Mouse (Mus musculus): ENCODE measurements around the gene Slc35b4.
A peak's percentile ranks its signal among the peaks of the same experiment; 100 is the strongest.

Slc35b4 gene

DNA sequence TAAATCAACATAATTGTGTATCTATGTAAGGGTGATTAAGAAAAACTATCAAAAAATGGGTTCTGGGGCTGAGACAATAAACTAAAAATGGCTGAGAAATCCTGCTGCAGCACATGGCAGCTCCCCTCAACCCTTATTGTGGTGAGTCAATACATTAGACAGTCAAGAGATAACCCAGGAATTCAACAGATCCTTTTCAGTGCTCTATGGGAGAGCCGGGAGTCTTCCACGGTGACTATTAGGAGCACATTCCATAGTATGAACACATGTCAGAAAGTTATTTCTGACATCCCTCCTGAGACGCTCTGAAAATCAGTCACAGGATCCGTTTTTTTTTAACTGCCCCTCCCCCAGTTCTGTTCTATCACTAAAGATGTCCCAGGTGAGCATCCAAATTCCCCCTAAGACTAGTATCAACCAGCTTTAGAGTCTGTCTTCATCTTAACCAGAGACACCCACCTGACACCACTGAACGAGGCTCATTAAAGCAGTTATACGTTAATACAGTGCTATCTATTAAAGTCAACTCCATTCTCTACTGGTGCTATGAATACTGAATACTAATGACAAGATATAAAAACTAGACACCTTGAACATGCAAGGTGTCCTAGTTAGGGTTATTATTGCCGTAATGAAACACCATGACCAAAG lies 5.9 kb downstream of the Slc35b4 start:
- DNase-seq (ENCODE audit: low spot score in 2 of 2): no peak

DNA sequence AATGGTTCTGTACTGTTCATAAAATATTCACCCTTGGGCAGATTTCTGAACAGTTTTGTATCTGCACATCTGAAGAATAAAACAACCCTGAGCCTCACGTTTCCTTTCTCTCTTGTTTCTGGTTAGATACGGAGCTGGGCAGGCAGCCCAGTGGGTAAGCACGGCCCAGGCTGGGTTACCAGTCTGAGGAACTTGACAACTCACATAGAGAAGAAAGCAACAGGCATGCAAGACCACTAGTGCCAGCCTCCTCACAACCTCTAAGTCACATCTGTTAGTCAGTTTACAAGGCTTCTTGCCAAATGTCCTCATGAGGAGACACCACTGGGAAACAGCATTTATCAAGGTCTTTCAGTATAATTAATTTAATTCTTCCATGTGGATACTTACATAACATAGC lies 8.1 kb downstream of the Slc35b4 start:
- no peak for DNase-seq (ENCODE audit: low spot score in 2 of 2)

DNA sequence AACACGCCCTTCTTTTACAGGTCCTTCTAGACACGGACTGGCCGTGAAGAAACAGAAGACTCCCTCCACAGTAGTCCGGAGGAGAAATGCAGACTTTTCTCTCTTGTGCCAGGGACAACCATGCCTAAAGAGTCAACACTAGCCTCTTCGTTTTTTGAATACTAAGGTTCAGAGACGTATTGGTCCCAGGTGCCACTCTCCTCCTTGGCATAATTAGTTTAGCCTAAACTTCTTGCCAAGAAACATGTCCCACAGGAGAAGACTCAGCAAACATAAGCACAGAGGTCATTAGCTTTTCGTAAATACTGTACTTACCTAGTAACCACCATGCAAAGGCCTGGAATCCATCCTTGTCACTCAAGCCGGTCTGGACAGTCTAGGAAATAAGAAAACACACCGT lies 13.9 kb downstream of the Slc35b4 start:
- no peak for DNase-seq (ENCODE audit: low spot score in 2 of 2)

DNA sequence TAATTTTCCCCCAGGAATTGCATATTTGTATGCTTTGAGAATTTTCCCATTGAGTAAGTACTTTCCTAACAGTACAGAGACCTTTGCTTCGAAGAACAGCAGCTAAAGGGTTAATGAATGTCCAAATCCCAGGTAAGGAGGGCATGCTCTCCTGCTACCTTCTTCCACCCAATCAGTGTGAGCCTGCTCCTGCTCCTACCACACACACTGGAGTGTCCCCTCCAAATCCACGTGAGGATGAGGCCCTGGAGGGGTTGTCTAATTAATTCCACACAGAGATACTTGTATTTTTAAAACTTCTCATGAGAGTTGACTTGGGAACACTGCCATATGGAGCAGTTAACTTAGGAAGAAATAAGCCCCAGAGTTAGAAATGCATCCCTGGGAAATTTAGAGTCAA lies 14.3 kb downstream of the Slc35b4 start:
- no peak for DNase-seq (ENCODE audit: low spot score in 2 of 2)

DNA sequence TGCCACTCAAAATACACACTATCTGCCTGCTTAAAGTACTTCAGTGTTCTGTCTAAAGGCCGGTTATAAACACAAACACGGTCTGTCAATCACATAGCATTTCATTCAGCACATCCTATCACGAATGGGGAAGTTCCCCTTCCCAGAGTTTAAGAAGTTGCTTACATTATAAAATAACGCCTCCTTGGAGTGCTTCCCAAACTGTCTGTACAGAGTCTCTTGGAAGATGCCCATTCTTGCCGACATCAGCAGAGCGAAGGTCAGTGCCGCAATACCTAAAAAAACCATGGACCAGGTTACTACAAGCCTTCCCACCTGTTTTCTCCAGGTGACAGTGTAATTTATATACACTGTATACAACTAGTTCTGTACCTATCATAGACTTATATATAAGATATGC lies 15.4 kb downstream of the Slc35b4 start:
- DNase-seq (ENCODE audit: low spot score in 2 of 2): no peak

DNA sequence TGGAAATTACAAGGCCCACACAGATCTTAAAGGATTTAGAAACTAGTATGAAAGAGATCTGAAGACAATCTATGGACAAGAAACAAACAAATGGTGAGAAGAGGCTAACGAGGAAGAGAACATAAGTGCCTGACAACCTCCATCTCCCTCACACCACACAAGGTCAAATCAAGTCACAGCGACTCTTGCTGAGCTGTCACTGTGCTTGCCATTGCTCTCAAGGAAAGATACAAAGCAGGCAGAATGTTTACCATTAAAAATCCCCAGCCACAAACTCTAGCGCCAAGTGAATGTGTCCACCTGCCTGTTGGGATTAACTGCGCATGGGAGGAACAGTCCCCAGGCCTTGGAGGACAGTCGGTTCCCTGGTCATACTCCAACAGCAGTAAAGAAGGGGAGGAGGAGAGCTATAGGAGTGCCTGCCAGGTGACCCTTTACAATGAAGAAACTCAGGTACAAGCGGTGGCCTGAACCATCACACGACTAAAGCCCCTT lies 16.0 kb downstream of the Slc35b4 start:
- DNase-seq (ENCODE audit: low spot score in 2 of 2): no peak

DNA sequence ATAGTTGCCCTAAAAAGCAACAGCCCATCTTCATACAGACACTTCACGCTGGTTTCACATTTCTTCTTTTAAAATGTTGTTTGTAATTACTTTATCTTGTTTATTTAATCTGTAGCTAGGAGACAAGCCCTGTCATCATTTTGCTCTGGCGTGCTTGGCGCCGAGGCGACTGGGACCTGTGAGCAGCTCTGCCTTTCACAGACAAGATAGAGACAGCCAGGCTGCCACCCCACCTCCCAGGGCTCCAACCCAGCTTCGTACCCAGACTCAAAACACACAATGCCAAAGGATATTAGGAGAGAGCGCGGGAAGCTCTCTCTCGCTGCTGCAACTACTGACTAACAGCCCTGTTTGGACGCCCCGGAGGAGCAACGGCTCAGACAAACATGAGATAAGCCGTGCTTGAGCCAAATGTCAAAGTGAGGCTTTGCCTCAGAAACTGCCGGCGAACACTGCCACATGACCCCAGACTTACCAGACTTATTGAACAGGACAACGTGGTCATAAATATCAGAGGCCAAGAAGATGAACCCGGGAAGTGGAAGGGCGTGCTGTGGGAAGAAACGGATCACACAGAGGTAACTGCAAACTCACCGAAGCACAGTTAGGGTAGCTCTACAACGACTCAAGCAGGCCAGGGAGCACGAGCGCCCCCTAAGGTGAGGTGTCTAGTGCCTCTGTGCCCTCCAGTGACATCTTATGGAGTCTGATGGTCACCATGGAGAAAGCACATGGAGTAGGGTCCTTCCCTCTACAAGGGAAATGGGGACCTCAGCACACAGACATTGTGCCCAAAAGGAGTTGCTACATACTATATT lies 16.7 kb downstream of the Slc35b4 start:
- DNase-seq (ENCODE audit: low spot score in 2 of 2): no peak

DNA sequence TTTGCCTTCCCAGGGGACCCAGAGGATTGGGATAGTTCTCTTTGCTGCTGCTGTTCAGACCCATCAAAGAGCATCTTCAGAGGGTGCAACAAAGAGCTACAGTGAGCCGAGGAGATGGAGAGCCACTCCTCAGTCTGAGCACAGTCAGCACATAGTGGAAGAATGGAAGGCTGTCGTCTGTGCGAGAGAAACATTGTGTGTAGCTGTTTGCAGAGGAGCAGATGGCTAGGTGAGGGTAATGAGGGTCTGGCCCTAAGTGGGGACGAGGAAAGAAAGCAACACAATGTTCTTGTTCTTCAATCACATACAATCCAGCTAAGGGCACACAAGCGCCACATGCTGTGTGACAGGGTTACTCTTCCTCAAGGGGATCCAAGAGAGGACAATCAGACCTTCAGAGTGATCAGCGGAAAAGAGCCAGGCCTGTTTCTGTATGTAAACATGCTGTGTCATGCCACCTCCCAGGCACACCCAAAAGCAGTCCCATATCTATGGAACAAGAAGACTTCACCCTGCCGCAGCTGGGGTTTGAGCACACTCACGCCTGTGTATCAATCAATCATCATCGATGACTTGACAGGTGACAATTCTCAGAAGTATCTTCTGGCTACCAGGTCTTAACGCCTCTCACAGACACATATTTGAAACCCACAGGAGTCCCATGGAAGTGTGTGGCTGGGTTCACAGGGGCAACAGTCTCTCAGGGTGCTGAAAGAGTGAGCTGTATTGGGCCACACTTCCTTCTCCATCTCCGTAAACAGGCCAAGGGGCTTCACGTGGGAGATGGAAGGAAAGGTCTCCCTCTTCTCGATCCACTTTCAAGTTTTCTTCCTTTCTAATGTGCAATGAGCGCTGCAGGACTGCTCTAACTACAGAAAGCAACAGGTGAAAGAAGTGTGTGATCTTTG lies 19.8 kb downstream of the Slc35b4 start:
- DNase-seq (ENCODE audit: low spot score in 2 of 2): no peak

DNA sequence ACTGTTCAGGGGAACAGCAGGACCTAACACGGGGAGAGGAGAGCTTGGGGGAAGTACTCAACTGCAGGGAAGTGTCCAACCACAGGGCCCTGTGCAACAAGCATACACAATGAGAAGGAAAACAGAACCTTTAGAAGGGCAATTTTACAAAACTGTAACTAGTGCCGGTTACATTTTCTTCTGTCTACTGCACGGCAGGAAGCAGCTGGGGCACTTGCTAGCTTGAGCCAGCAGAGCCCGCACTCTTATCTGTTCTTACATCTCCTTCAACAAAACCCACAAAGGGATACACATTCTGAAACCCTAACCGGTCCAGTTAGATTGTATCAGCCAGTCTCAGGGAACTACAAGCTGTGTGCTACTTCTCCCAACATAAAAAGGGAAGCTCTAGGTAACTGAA lies 20.9 kb downstream of the Slc35b4 start:
- no peak for DNase-seq (ENCODE audit: low spot score in 2 of 2)

DNA sequence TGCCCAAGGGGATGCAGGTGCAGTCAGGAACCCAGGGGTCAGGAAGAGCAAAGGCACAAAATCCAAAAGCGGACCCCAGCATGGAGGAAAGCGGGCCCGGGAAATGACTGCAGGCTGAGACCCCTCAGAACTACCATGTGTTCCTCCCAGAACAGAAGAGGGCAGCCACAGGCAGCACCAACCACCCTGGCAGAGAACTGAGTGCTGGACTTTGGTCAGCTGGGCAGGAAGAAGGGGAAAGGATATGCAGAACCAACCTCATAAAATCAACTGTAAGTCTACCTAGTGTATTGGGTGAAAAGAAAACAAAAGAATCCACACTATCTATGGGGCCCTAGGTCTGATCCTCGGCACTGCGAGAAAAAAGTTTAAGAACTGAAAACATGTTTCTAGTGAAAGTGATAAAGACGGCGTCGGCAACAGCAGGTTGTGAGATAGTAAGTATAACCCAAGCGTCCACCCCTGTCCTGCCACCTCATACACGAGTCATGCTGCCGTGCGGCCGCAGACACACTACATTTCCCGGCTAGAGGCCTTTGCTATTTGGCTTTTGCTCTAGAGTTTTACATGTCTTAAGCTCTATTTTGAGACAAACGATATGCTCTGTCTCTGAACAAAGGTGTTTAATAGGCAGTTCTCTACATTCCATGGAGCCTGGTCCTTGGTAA lies 21.6 kb downstream of the Slc35b4 start:
- DNase-seq (ENCODE audit: low spot score in 2 of 2): no peak

DNA sequence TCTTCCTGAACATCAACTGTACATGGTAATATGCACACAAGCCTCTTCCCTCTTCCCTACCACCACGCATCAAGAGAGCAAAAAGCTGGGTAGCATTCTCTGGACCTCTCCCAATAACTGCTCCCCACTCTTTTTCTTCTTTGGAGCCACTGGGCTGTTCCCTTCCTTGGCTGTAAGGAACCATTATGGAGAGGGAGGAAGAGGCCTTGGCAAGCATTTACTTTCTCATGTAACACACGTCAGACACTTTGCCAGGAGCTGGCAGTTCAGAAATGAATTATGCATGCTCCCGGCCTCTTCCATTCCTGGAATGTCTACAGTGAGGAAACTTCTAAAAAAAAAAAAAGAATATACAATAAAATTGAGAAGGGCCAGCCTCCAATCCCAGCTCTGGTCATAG lies 22.7 kb downstream of the Slc35b4 start:
- DNase-seq (ENCODE audit: low spot score in 2 of 2): peak in 1 of 2 experiments; percentile 17

DNA sequence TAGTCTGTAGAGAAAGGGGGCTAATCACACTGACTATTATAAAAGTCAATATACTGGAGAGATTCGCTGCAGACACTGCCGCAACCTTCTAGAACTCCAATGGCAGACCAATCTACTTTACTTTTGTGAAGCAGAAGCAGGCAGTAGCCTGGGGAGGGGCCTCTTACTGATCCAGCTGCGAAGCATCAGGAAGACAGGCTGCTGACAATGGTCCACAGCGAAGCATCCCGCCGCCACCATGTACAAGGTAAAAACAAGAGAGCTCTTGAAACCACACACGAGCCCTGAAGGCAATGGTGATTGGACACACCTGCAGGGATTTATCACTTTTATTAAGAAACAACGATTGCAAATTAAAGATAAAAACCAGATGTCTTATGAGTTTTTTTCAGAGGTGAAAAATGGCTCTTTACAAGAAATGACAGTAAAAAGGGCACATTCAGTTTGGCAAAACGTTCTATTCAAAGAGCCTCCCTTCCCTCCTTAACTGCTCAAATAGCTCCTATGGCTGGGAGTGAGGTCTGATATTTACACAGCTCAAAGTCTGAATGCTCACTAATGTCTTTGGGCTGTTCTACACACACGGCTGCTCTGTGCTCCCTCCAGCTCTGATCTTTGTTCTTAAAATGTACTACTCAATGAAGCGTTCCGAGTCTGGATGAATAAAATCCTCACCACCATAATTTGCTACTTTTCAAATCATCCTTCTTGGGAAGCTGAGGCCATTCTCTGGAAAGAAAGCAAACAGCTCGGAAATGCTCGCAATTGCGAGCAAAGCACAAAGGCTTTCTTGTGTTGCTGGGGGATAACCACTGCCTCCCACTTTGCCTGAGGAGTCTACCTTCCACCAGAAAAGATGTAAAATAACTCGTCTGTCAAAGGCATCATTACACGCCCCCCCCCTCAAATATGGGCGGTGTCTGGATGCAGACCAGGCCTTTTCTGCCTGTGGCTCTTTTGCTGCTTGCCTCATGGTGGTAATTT lies 23.6 kb downstream of the Slc35b4 start:
- DNase-seq (ENCODE audit: low spot score in 2 of 2): no peak

DNA sequence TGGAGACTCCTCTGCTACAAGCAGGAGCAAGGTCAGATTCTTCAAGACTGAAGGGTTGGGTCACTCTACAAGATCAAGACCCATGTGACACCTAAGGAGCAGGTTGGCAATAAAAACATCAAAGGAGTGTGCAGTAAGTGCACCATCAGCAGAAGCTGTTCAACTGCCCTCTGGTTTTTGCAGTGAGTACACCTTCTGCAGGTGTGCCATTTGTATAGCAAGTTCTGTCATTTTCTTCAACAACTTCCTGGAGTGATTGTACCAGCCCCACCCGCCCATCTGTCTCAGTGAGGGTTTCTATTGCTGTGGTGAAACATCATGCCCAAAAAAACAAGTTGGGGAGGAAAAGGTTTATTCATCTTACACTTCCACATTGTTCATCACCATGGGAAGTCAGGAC lies 27.1 kb downstream of the Slc35b4 start:
- DNase-seq (ENCODE audit: low spot score in 2 of 2): no peak

DNA sequence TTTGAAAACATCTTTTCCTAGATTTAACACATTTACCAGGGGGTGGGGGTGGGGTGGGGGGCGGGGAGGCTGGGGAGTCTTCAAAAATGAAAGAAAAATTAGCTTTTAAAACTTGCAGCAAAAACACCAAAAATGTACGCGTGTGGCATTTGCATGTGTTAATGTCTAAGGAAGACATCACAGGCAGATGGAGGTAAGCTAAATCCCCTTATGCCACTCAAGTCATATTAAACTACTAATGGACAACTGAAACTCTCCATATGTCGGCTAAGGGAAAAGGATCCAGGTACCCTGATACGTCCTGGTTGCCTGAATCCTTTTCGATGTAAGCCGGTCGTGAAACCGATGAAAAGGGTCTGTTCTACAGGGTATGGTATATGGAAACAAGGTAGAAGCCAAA lies 27.8 kb downstream of the Slc35b4 start:
- no peak for DNase-seq (ENCODE audit: low spot score in 2 of 2)

DNA sequence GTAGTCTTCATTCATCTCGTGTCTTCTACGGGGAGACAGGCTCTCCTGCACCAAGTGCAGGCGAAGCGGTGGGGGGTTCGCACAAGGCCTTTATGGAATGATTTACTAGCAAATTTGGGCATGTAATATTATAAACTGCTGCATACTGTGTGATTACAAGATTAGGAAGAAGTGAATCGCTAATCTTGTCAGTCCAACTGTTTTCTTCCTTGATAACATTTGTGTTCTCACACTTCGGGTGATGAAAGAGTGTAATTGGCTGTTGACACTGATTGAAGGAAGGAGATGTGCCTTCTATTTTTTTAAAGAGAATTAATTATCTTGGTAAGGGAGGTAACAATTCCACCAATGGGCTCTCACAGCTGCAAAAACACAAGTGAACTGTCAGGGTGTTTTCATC lies 28.3 kb downstream of the Slc35b4 start:
- no peak for DNase-seq (ENCODE audit: low spot score in 2 of 2)

DNA sequence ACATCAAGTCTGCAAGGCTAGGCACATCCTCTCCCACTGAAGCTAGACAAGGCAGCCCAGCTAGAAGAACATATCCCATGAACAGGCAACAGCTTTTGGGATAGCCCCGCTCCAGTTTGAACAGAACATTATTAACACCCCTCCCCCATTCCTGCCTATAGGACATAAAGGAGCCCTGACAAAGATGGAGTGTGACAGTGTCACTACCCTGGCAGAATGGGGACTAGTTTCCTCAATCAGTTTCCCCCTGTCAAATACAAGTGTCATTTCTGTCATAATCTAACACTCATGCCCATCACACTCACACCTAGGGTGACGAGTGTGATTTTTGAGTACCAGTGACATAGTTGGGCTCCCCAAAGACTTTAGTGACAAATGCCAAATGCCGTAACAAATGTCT lies 28.9 kb downstream of the Slc35b4 start:
- no peak for DNase-seq (ENCODE audit: low spot score in 2 of 2)

DNA sequence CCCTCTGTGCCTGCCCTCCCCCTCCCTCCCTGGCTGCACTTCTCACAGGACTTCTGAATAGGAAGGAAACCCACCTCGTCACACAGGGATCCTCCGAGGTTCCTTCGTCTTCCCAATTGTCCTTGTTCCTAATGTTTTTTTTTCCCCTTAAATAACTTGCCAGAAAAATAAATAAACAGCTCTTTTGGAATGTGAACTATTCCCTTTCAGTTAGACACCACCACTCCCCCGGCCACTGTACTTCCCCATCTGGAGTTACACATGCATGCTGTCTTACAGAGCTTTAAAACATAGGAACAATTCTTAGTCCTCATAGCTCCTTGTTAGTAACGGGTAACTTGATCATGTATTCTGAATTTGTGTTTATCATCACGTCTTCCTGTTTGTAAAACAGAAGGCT lies 30.9 kb downstream of the Slc35b4 start:
- DNase-seq (ENCODE audit: low spot score in 2 of 2): no peak

DNA sequence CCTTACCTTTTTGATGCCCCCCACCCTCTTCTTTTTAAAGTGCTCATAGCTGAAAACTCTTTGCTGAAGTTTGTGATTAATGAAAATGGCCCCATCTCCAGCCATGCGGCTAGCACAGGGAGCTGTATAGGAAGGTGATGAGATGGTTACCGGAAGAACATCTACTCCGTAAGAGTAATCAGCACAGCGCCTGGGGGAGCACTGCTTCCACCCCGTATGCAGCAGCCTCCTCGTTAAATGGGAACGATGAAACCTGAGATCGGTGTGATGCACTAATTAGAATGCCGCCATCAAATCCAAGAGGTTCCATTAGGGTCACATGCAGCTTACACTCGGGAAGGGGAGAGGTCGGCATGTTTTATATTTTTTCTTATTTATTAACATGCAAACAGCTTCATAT lies 34.0 kb downstream of the Slc35b4 start:
- DNase-seq (ENCODE audit: low spot score in 2 of 2): no peak

DNA sequence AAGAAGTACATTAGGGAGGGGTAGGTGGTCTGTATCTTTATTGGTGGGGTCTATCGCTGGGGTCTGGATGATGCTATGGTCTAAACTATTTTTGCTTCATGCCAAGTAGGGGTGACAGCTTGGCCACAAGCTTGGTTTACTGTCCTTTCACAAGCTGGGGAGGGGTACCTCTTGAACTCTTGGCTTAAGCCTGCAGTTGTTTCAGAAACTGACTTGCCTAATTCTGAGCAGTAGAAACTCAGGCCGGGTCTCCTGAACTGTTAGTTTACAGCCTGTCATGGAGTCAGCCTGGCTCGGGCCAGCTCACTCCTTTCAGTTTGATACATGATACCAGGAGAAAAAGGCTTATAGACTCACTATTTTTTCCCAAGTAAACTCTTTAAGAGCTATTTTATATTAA lies 38.5 kb downstream of the Slc35b4 start:
- no peak for DNase-seq (ENCODE audit: low spot score in 2 of 2)

DNA sequence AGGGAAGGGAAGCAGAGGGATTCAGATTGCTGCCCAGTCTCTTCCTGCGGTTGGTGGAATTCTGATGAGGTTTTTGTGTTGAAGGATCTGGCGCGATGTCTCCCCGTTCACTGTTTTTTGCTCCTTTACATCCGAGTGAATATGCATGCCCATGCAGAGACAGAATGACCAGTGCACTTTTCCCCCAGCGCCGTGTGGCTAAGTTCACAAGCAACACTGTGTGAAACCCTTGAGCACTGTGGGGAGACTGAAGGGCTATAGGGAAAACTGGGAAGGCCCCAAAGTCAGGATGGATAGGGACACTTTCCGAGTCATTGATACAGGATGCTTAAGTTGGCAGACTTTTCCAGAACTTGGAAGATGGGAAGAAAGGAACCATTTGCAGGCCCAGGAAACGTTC lies 44.5 kb downstream of the Slc35b4 start:
- DNase-seq (ENCODE audit: low spot score in 2 of 2): no peak

DNA sequence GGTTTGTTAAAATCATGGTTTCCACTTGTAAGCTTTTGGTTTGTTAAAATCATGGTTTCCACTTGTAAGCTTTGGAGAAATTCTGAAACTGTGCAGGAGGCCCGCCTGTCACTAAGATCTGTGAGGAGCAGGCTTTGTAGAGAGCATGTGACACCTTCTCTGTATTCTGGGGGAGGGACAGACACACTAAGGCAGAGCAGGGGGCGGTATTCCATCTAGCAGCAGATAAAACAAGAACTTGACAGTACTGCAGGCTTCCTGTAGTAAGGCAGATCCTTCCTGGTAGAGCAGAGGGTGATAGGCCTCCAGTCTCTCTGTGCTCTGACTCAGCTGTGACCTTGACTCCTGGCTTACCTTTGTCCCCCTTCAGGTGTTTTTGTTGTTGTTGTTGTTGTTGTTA lies 47.6 kb downstream of the Slc35b4 start:
- no peak for DNase-seq (ENCODE audit: low spot score in 2 of 2)
